Mouse (Mus musculus) cortical plate, adult 2 months (tissue): Measurements from ENCODE around the gene Gm5580. TPM values are rescaled to one million over a fixed set of nuclear protein-coding genes. Genes with fewer than 3 reads are reported as not detected.
A peak's percentile ranks its signal among the peaks of the same experiment; 100 is the strongest.
"Not testable (repeated sequence)": the region's sequence is repeated elsewhere in the genome, so short reads cannot be mapped to it uniquely, and the experiment has no call there.

ENCODE experiments used
- H3K27ac ChIP-seq: fragments of 200-500 bp; 2 replicates; pipeline ENCODE4 v1.5.1; 2012; ENCODE audit warnings: low read length, control low read depth, inconsistent platforms; ENCODE audit not compliant: insufficient read depth
- H3K4me1 ChIP-seq: fragments of 200-500 bp; 2 replicates; pipeline ENCODE4 v1.6.1; 2011; ENCODE audit warnings: low read length; ENCODE audit not compliant: control insufficient read depth, insufficient read depth
- H3K4me3 ChIP-seq: fragments of 200-500 bp; 2 replicates; pipeline ENCODE4 v1.5.1; 2011; ENCODE audit warnings: mild to moderate bottlenecking, low read length, control low read depth; ENCODE audit not compliant: insufficient read depth
- CTCF ChIP-seq: fragments of 200-500 bp; IDR thresholded peaks from 2 replicates; pipeline ENCODE4 v1.5.1; 2011; ENCODE audit warnings: mild to moderate bottlenecking, control low read depth, low read length; ENCODE audit not compliant: insufficient read depth; ENCODE audit errors: extremely low read depth
- POLR2A ChIP-seq: fragments of 200-500 bp; IDR thresholded peaks from 2 replicates; pipeline ENCODE4 v1.6.1; 2011; ENCODE audit warnings: mild to moderate bottlenecking, low read length, control low read depth; ENCODE audit not compliant: insufficient read depth; ENCODE audit errors: extremely low read depth
- polyA plus RNA-seq: library from polyadenylated mRNA; depleted of rRNA; stranded (reverse); fragments of >200 nt; gene quantifications from 2 replicates; pipeline ENCODE4 v1.2.3, GENCODE M21; 2012; rRNA removed

The Gm5580 gene
- polyA plus RNA-seq, result 0.08 and 0.11 TPM in 2 replicates

DNA sequence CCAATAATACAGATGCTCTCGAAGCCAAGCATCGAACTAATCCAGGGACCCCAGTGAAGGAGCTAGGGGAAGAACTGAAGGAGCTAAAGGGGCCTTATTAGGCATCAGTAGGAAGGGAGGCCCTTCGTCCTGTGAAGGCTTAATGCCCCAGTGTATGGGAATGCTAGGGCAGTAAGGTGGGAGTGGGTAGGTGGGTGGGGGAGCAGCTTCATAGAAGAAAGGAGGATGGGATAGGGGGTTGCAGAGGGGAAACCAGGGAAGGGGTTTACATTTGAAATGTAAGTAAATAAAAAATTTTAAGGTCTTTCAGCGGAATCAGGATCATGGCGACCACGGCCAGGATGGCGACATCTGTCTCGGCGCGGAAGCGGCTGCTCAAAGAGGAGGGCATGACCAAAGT is at the start of gene Gm5580:
Gm5580 (plus strand) TSS at position 301 of the 400 bp plus-strand sequence.
- H3K27ac ChIP-seq, H3K4me1 ChIP-seq, H3K4me3 ChIP-seq: not testable (repeated sequence)

DNA sequence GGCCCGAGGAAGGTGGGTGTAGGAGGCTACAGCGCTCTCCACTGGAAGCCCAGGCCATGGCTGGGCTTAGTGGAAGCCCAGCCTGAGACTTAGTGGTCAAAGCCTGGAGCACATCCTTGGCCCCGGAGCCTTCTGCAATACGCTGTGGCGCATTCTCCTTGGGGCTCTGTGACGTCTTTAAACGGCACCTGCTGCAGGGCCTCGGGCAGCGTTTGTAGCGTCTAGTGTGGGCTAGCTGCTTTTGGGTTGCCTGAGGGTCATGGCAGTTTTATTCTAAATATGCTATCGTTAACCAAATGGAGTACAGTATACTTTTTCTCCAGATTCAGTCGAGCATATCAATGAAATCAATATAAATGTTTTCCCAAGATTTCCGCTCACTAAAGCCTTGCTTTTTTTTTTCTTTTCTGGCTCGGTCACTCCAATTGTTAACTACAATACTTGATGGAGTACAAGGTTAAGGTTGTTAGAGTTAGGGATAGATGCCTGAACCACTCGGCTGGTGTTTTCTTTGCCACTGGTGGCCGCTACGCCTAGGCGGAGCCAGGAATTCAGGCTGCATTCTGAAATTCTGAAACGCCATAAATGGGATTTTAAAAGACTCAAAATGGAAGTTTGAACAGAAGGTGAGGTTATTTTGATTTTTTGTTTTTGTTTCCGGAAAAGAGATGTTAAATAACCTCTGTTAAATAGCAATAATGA is 44.5 kb upstream of the Gm5580 start, which contains the start of gene Olfr212:
Olfr212 (plus strand) TSS at position 215 of the 702 bp plus-strand sequence.
- not testable (repeated sequence) for H3K27ac ChIP-seq, H3K4me1 ChIP-seq, H3K4me3 ChIP-seq

- Histone ChIP-seq H3K4me3 (no peak overlapping the region), H3K27ac (no peak overlapping the region), H3K4me1 (no peaks in the 10 kb centered on the region)
- no peak for TF ChIP-seq POLR2A
These were observed 36.1 kb upstream of the Gm5580 start for GRCm38 (mm10) chr6:116514832-116515231.

GRCm38 (mm10) chr6:116538156-116538555 is 12.8 kb upstream of the Gm5580 start, which contains the start of gene Olfr213:
Gene Olfr213 (plus strand): TSS chr6:116538456.
- TF ChIP-seq POLR2A, result no peak
- no peak for TF ChIP-seq CTCF
- H3K4me3 ChIP-seq, result no peak within 1 kb of the TSS
- H3K27ac ChIP-seq, result no peak within 1 kb of the TSS
- H3K4me1 ChIP-seq, result no peaks in the 10 kb centered on the region

- no peak overlapping the region for H3K4me3 ChIP-seq
- no peaks in the 10 kb centered on the region for H3K4me1 ChIP-seq
- TF ChIP-seq CTCF, result no peak
- no peak for TF ChIP-seq POLR2A
- no peak overlapping the region for H3K27ac ChIP-seq
These were observed 8.4 kb upstream of the Gm5580 start for GRCm38 (mm10) chr6:116542500-116542899.

DNA sequence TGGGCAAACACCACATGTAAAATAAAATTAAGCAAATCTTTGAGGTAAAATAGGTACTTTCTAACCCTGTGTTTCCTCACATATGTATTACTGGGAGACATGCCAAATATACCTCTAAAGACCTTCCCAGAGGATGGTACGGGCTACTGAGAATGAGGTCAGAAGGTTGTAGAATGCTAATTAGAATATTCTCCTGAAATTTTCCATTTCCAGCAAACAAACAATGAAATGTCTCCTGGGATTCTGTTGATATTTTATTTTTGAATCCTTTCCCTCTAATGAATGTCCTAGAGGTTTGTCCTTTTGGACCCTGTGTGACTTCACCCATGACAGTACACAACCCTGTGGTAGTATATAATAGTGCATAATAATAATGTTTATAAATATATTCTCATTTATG is 3.0 kb downstream of the Gm5580 start, which contains the start of gene Olfr214:
Olfr214 (plus strand) TSS at position 301 of the 400 bp plus-strand sequence.
- H3K4me3 ChIP-seq, result no peak within 1 kb of the TSS

DNA sequence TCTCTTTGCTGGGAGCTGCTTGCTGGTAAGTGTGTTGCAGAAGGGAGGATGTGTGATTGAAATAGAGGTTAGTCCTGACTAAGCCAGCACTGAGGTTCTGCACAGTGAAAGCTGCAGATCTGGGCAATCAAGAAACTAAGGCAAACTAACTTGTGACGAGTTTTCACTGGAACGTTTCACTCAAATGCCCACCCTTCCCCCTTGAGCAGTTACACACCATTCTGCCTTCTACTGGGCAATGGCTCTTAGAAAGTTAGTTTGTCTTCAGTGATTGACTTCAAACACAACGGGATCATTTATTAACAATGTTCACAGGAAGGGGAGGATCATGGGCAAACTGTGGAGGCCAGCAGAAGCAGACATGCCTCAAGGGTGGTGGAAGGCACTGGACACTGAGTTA is 4.0 kb downstream of the Gm5580 start:
- no peak overlapping the region for H3K27ac ChIP-seq
- H3K4me1 ChIP-seq, result no peaks in the 10 kb centered on the region
- TF ChIP-seq POLR2A (no peak), CTCF (no peak)
- H3K4me3 ChIP-seq, result no peak overlapping the region

More for the DNA sequence above, 3.0 kb downstream of the Gm5580 start, which contains the start of gene Olfr214:
- H3K4me1 ChIP-seq, result no peaks in the 10 kb centered on the region
- H3K27ac ChIP-seq, result no peak within 1 kb of the TSS
- TF ChIP-seq POLR2A (no peak), CTCF (no peak)

DNA sequence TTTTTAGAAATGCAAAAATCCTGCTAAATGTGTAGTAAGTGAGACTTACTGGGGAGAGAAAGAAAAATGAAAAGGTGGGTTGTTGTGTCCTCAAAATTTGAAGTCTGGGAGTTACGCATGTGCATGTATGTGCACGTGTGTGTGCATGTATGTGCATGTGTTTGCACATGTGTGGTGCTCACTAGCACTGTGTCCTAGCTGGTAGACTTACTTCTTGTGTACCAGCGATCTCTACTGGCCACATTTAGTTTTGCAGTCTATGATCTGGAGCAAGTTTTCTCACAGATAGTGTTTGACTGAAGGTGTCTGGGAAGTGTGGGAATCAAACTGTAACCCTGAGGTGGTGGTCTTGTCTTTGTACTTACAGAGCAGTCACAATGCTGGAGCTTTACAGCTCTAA is 18.9 kb downstream of the Gm5580 start:
- TF ChIP-seq CTCF (peak; percentile 53), POLR2A (no peak)
- no peak overlapping the region for H3K27ac ChIP-seq
- H3K4me1 ChIP-seq, result no peaks in the 10 kb centered on the region
- H3K4me3 ChIP-seq, result no peak overlapping the region

GRCm38 (mm10) chr6:116584095-116584494 is 33.2 kb downstream of the Gm5580 start, which contains the start of gene Olfr215:
Gene Olfr215 (minus strand): TSS chr6:116584195.
- Histone ChIP-seq H3K4me1 (no peaks in the 10 kb centered on the region), H3K4me3 (no peak within 1 kb of the TSS), H3K27ac (no peak within 1 kb of the TSS)
- no peak for TF ChIP-seq POLR2A
- no peak for TF ChIP-seq CTCF

- not testable (repeated sequence) for H3K27ac ChIP-seq, H3K4me1 ChIP-seq, H3K4me3 ChIP-seq
These were observed 50.0 kb downstream of the Gm5580 start for GRCm38 (mm10) chr6:116600969-116601368.

Other genes with a start within 250 kb of the Gm5580 start
- gene March8, start 213.1 kb upstream of the Gm5580 start, polyA plus RNA-seq, result 56.6 and 61.6 TPM in 2 replicates
- 1.3 and 1.5 TPM in 2 replicates for gene Alox5, start 90.0 kb upstream of the Gm5580 start, polyA plus RNA-seq
- not detected in 2 replicates for gene Olfr211, start 62.0 kb upstream of the Gm5580 start, polyA plus RNA-seq
- gene Olfr212, start 44.6 kb upstream of the Gm5580 start, polyA plus RNA-seq, result not detected in 2 replicates
- gene Olfr213, start 12.7 kb upstream of the Gm5580 start, polyA plus RNA-seq, result not detected in 2 replicates
- gene Olfr214, start 3.1 kb downstream of the Gm5580 start, polyA plus RNA-seq, result not detected in 2 replicates
- gene Olfr215, start 33.1 kb downstream of the Gm5580 start, polyA plus RNA-seq, result not detected in 2 replicates
- 27.3 and 27.7 TPM in 2 replicates for gene Zfp422, start 77.9 kb downstream of the Gm5580 start, polyA plus RNA-seq
- 1.6 and 2.1 TPM in 2 replicates for gene Depp1, start 99.5 kb downstream of the Gm5580 start, polyA plus RNA-seq
- 3.5 and 3.9 TPM in 2 replicates for gene Rassf4, start 122.8 kb downstream of the Gm5580 start, polyA plus RNA-seq
- 0.08 TPM in 2 replicates for gene Tmem72, start 165.8 kb downstream of the Gm5580 start, polyA plus RNA-seq